Mouse (Mus musculus): Measurements from ENCODE around the gene Park7.
"Not testable (repeated sequence)": the region's sequence is repeated elsewhere in the genome, so short reads cannot be mapped to it uniquely, and the experiment has no call there.

The Park7 gene

GRCm38 (mm10) chr4:150910164-150910951 is 3.9 kb downstream of the Park7 start:
- DNase-seq (ENCODE audit: low spot score in 2 of 2), result no peak

- peak; percentile 95 to 97 for DNase-seq (ENCODE audit: low spot score in 2 of 2)
Observed at GRCm38 (mm10) chr4:150909451-150910156, 4.6 kb downstream of the Park7 start.

DNA sequence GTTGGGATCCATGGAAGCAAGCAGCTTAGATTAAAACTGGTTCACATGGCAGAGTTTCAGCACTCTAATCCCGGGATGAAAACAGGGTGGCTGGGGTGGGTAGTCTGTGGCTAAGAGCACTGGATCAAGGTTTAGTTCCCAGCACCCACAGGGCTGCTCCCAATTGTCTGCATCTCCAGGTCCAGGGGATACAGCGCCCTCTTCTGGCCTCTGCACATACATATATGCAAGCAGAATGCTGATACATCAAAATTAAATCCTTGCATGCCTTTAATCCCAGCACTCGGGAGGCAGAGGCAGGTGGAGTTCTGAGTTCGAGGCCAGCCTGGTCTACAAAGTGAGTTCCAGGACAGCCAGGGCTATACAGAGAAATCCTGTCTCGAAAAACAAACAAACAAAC is 5.7 kb downstream of the Park7 start:
- not testable (repeated sequence) for DNase-seq (ENCODE audit: low spot score in 2 of 2)

DNA sequence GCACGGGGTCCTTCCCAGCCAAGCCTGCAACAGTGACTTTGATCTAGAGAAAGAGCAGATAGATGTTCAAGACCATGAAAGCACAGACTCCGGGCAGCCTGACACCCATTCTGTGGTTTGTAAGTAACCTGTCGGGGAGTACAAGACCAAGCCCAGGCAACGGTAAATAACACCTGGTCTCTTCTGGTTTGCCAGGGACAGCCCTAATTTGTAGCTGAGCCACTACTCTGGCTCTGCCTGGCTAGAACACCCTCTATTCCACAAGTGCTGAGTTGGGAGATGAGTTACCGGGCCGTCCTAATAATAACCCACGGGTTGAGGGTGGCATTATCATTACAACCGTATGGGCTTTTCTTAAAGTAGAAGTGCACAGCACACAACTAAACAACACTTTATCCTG is 7.1 kb downstream of the Park7 start:
- DNase-seq (ENCODE audit: low spot score in 2 of 2), result no peak

GRCm38 (mm10) chr4:150903091-150903742 is 11.0 kb downstream of the Park7 start:
- DNase-seq (ENCODE audit: low spot score in 2 of 2), result no peak

GRCm38 (mm10) chr4:150902062-150902461 is 12.2 kb downstream of the Park7 start:
- no peak for DNase-seq (ENCODE audit: low spot score in 2 of 2)

GRCm38 (mm10) chr4:150901651-150902050 is 12.6 kb downstream of the Park7 start:
- DNase-seq (ENCODE audit: low spot score in 2 of 2), result peak in 1 of 2 experiments; percentile 69

GRCm38 (mm10) chr4:150900486-150900885 is 13.8 kb downstream of the Park7 start:
- no peak for DNase-seq (ENCODE audit: low spot score in 2 of 2)

- DNase-seq (ENCODE audit: low spot score in 2 of 2), result peak in 1 of 2 experiments; percentile 33
Observed at GRCm38 (mm10) chr4:150898716-150899365, 15.4 kb downstream of the Park7 start.

DNA sequence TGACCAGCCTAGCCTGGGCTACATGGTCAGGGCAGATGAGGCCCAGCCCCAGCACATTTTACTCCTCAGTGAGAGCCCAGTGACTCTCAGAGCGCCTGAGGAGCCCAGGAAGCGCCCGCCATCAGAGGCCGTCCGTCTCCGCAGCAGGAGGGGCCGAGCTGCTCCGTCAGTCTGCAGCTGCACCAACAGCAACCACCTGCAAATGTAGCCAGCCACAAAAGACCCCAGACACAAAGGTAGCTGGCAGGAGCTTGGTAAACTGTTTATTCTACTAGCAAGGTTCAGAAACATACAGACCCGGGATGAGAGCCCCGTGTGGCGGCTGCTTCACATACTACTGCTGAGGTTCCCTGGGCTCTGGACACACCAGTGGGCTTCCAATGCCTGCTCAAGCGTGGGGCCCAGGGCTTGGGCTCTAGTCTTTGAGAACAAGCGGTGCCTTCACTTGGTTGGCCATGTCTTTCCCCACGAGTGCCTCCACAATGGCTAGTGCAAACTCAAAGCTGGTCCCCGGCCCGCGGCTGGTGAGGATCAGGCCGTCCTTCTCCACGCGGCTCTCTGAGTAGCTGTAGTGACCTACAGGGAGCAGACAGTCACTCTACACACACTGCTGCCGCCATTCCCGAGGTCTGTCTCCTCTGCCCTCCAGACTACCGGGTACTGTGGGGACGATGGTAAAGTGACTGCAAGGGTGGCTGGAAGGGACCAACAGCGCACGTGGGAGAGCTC is 17.2 kb downstream of the Park7 start:
- no peak for DNase-seq (ENCODE audit: low spot score in 2 of 2)

DNA sequence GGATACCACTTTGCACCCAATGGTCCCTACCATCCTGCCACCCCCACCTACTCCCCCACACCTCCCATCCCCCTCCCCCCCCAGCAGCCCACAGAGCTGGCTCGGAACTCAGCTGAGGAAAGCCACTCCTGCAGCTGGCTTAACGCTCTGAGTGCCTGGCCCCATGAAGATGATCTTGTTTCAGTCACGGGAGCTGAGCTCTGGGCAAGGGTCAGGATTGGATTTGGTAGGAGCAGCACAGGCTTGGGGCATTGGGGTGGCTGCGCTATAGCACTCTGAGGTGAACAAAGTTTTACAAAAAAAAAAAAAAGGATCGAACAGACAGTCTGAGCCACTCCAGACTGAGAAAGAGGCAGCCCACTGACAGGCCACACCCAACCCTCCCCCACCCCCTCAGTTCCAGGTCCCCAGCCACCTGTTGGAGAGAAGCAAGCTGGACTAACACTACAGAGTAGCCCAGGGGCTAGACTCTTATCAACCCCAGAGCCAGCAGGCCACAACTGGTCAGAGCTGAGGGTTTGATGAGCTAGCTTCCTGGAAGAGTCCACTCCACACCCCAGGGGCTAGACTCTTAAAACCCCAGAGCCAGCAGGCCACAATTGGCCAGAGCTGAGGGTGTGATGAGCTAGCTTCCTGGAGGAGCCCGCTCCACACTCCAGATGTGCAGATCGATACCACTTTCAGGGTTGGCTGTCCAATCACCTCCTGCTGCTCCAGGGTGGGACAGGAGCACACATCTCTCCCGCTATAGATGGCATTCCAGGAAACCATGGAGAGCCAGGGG is 19.3 kb downstream of the Park7 start:
- no peak for DNase-seq (ENCODE audit: low spot score in 2 of 2)

DNA sequence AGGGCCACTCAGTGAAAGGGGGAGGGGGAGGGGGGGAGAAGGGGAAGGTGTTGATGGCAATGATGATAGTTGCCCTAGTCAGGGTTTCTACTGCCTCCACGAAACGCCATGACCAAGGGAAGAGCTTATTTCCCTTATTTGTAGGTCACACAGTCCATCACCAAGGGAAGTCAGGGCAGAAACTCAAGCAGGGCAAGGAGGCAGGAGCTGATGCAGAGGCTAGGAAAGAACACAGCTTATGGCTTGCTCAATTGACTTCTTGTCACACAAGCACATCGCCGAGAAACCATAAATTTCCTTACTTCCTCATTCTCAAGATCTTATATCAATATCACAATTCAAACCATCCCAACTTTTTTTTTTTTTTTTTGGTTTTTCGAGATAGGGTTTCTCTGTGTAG is 22.9 kb downstream of the Park7 start:
- no peak for DNase-seq (ENCODE audit: low spot score in 2 of 2)

DNA sequence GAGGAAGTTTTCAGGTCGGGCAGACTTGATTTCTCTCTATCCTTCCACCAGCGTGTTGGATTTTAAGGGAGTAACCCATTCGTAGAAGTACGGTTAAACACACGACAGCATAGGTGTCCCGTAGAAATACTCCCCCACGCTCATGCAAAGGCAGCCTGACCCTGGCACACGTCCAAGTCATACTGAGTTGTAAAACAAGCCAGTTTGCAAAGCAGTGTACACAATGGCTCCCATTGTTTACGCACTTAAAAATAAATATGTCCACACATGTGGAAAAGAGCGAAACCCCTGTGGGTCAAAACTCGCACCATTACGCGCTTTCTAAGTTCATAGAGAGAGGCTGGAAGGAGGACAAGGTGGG is 24.3 kb downstream of the Park7 start:
- DNase-seq (ENCODE audit: low spot score in 2 of 2), result no peak

- DNase-seq (ENCODE audit: low spot score in 2 of 2), result no peak
Observed at GRCm38 (mm10) chr4:150889273-150889954, 24.8 kb downstream of the Park7 start.

DNA sequence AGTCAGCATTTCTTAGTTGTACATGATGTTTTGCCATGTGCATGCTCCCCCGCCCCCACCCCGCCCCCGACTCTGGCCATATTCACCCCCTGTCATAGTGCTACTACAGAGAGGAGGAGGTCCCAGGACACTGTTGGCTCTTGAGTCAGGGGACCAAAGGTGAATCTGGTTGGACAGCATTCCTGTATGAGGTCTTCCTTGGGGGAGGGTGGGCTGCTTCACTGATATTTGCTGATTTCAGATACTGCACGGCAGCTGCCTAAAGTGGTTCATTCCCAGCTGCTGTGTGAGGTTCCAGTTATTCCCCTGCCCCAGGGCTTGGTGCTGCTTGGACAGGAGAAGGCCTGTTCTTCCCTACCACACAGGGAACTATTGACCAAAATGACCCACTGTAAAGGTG is 25.7 kb downstream of the Park7 start:
- DNase-seq (ENCODE audit: low spot score in 2 of 2), result no peak

DNA sequence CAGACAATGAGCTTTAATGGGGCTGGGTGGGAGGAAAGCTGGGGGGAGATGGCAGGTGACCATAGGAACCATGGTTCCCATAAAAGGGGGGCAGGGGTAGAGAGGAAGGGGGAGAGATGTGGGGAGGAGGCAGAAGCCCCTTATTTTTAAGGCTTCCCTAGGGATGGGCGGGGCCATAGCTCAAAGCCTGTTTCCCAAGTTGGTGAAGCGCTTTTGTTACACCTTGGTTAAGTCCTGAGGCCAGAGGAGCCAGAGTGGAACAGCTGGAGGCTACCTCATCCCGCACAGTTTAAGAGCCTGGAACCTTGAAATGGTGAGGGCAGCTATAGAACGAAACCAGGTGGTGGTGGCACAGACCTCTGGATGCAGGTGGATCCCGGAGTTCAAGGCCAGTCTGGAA is 26.3 kb downstream of the Park7 start:
- DNase-seq (ENCODE audit: low spot score in 2 of 2), result no peak

- no peak for DNase-seq (ENCODE audit: low spot score in 2 of 2)
Observed at GRCm38 (mm10) chr4:150882632-150883031, 31.6 kb downstream of the Park7 start.

- no peak for DNase-seq (ENCODE audit: low spot score in 2 of 2)
Observed at GRCm38 (mm10) chr4:150880364-150880763, 33.9 kb downstream of the Park7 start.

- no peak for DNase-seq (ENCODE audit: low spot score in 2 of 2)
Observed at GRCm38 (mm10) chr4:150879631-150880030, 34.6 kb downstream of the Park7 start.

- no peak for DNase-seq (ENCODE audit: low spot score in 2 of 2)
Observed at GRCm38 (mm10) chr4:150875393-150875792, 38.8 kb downstream of the Park7 start.
